Mouse (Mus musculus) left cerebral cortex, adult 9 months (tissue): Measurements from ENCODE around the gene C1qtnf3.
"Not testable (repeated sequence)": the region's sequence is repeated elsewhere in the genome, so short reads cannot be mapped to it uniquely, and the experiment has no call there.

Source experiments
- DNase-seq, 2 experiments: peaks; one replicate each; pipeline ENCODE4 v3.0.0; 2022; ENCODE audit warnings: low spot score in 2 of 2

Gene C1qtnf3

GRCm38 (mm10) chr15:10959277-10960026, 7.3 kb downstream of the C1qtnf3 start:
- no peak for DNase-seq

- no peak for DNase-seq
These were observed 8.1 kb downstream of the C1qtnf3 start for GRCm38 (mm10) chr15:10960267-10960666.

- DNase-seq, result no peak
These were observed 10.5 kb downstream of the C1qtnf3 start for GRCm38 (mm10) chr15:10962601-10963000.

DNA sequence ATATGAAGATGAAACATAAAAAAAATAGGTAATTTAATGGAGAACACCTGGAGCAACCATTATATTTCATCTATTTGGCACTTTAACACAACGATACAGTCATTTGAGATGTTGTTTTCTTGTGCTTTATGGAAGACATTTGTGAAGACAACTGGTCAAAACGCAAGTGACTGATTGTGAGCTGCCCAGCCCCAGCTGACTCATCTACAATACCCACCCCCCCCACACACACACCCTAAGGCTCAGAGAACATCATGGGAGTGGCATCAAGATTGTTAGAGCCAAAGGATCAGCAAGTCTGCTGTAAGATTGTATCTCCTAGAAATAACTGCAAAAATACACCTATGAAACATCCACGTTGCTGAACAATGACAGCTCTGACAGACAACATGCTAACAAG, 17.3 kb downstream of the C1qtnf3 start:
- no peak for DNase-seq

DNA sequence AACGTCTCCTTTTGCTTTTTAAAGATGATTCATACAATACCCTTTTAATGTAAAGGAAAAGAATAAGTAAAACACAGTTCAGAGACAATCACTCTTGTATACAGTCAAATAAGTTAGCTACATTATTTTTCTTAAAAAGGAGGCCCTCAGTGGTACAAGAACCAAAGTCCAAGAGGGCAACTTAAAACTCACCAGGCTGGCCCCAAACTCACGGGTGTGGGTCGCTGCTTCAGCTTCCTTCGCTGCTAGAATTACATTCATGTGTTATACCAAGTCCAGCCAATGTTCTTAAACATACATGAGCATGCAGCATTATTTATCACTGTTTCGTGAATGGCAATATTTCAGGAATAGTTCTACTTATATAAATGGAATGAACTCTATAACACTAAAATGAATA, 18.6 kb downstream of the C1qtnf3 start:
- DNase-seq, result no peak

- no peak for DNase-seq
These were observed 25.0 kb downstream of the C1qtnf3 start for GRCm38 (mm10) chr15:10977151-10977550.

DNA sequence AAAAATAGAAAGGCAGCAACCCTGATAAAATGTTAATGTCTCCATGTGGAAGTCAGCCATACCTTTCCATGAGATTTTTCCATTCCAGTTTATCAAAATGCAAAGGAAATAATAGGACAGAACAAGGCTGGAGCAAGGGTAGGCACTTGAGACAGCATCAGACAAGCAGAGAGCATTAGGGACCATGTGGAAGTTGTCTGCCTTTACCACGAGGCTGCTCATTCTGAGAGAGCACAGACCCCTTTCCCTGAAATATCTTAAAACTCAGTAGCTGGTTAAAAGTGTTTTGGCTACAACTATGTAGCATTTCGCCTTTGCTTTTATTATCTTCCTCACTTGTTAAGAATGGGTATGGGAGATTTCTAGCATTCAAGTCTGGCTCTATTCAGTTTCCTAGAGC, 28.6 kb downstream of the C1qtnf3 start:
- DNase-seq, result no peak

DNA sequence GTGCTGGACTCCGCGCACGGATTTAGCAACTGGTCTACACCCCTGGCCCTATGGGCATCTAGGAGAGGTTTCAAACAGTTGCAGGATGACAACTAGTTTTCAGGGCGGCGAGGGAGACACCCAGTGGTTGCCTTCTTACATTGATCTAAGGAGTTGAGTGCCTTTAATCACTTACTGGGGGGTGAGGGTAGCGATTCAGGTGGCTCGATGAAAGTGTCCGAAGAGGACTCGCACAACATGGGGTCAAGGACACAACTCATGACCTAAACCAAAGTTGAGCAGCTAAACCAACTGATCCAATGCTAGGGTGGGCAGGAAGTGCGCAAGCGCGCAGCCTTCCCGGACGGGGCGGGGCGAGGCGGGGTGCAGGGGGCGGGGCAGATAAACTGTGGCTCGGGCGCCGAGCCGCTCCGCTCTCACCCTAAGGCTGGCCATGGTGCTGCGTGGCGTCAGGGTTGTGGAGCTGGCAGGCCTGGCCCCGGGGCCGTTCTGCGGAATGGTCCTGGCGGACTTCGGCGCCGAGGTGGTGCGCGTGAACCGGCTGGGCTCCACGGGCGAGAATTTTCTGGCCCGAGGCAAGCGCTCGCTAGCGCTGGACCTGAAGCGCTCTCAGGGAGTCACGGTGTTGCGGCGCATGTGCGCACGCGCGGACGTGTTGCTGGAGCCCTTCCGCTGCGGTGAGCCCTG, 29.4 kb downstream of the C1qtnf3 start, which contains the start of gene Amacr:
Gene Amacr (plus strand): TSS at position 380 of the 687 bp plus-strand sequence.
- DNase-seq, result peak; percentile 69 to 91

GRCm38 (mm10) chr15:10982064-10982435, 29.9 kb downstream of the C1qtnf3 start:
- no peak for DNase-seq

GRCm38 (mm10) chr15:10985756-10986155, 33.6 kb downstream of the C1qtnf3 start:
- no peak for DNase-seq

DNA sequence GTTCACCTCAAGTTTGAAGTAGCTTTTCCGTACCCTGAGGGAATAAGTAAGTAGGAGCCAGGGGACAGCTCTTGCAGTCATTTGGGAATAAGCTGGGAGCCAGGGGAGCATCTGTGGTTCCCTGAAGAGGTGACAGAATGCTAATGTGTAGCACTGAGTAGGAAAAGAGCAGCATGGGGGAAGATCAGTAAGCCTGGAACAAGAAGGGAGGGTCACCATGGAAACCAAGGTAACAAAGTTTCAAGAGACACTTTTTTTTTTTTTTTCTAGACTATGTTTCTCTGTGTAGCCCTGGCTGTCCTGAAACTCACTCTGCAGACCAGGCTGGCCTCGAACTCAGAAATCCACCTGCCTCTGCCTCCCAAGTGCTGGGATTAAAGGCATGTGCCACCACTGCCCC, 34.3 kb downstream of the C1qtnf3 start:
- DNase-seq, result not testable (repeated sequence)

GRCm38 (mm10) chr15:10990411-10990810, 38.3 kb downstream of the C1qtnf3 start:
- no peak for DNase-seq

- DNase-seq, result no peak
These were observed 39.4 kb downstream of the C1qtnf3 start for GRCm38 (mm10) chr15:10991566-10991965.

GRCm38 (mm10) chr15:10999832-11000231, 47.7 kb downstream of the C1qtnf3 start:
- DNase-seq, result no peak

GRCm38 (mm10) chr15:11000421-11000820, 48.3 kb downstream of the C1qtnf3 start, which contains the start of gene Slc45a2:
Gene Slc45a2 (plus strand): TSS chr15:11000721.
- no peak for DNase-seq

GRCm38 (mm10) chr15:11003791-11004190, 51.7 kb downstream of the C1qtnf3 start:
- no peak for DNase-seq

GRCm38 (mm10) chr15:11004646-11005045, 52.5 kb downstream of the C1qtnf3 start:
- no peak for DNase-seq

DNA sequence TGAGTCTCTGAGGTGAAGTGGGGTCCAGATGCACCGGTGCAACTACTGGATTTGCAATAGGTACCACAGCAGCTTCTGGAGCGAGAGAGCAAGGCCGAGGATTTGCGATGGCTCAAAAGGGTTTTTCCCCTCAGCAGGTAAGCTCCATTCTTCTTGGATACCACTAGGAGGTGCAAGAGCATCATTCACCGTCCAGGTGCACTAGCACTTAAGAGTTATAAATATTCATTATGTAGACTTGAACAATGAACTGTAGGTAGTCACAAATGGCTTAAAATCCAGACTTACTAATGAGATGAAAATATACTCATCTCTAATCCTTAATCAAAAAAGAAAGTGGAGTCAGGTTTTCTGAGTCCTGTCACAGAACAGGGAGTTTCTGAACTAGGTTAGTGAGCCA, 56.6 kb downstream of the C1qtnf3 start:
- DNase-seq, result no peak

DNA sequence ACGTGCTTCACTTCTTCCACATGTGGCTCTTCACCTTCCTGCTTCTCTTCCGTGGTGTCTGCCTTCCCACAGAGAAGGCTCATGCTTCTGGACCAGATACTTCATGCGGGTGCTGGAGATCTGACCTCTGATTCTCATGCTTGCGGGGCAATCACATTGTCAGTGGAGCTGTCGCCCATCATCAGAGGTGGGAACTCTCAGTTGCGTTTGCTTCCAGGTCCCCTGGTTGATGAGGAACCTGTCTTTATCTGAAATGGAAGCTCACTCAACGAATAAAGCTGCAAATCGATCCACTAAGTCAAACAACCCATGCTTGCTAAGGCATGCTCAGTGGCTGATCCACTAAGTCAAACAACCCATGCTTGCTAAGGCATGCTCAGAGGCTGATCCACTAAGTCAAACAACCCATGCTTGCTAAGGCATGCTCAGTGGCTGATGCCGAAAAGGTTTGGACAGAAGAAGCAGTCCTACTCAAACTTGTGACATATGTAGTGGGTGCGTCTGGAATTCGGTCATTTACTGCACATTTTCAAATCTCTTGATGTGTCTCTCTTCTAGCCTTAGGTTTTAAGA, 58.9 kb downstream of the C1qtnf3 start:
- no peak for DNase-seq

- DNase-seq, result no peak
These were observed 62.8 kb downstream of the C1qtnf3 start for GRCm38 (mm10) chr15:11014931-11015330.

GRCm38 (mm10) chr15:11026801-11027561, 74.8 kb downstream of the C1qtnf3 start:
- no peak for DNase-seq
